Mouse (Mus musculus) gastrocnemius, postnatal 14 days (tissue): ENCODE data around the gene Tle1. TPM values are rescaled to one million over a fixed set of nuclear protein-coding genes. Genes with fewer than 3 reads are reported as not detected.
A peak's percentile ranks its signal among the peaks of the same experiment; 100 is the strongest.

ENCODE experiments used
- DNase-seq: peaks from one replicate; pipeline ENCODE4 v3.0.0; 2021; ENCODE audit warnings: mixed read lengths
- intact Hi-C: fragments of 180-260 bp; cut with DNase I; formaldehyde crosslinking; loops from one replicate; pipeline ENCODE4 v1.15.1; 2025; ENCODE audit warnings: low total_unique reads
- long read RNA-seq, 2 experiments: library from polyadenylated mRNA; stranded (forward); transcript quantifications; one replicate each; pipeline ENCODE4 v2.0.0; 2021
- total RNA-seq, 2 experiments: library from RNA; stranded (reverse); gene quantifications; 2 replicates each; pipeline ENCODE4 v1.2.3; 2021

Gene Tle1
- 10 to 100 TPM; 17.7 to 25.1 TPM for total RNA-seq
- long read RNA-seq, experiment 1, transcript Tle1-205 (7 exons, 2,067 nt): major isoform, 24 of 40 reads
- long read RNA-seq, experiment 1, partial matches to known transcripts: 4 of 40 reads
- long read RNA-seq, experiment 1, other reads (novel, unspliced or antisense): 12 of 40 reads
- long read RNA-seq, experiment 2, transcript Tle1-205 (7 exons, 2,067 nt): major isoform, 21 of 44 reads
- long read RNA-seq, experiment 2, partial matches to known transcripts: 6 of 44 reads
- long read RNA-seq, experiment 2, other reads (novel, unspliced or antisense): 17 of 44 reads

DNA sequence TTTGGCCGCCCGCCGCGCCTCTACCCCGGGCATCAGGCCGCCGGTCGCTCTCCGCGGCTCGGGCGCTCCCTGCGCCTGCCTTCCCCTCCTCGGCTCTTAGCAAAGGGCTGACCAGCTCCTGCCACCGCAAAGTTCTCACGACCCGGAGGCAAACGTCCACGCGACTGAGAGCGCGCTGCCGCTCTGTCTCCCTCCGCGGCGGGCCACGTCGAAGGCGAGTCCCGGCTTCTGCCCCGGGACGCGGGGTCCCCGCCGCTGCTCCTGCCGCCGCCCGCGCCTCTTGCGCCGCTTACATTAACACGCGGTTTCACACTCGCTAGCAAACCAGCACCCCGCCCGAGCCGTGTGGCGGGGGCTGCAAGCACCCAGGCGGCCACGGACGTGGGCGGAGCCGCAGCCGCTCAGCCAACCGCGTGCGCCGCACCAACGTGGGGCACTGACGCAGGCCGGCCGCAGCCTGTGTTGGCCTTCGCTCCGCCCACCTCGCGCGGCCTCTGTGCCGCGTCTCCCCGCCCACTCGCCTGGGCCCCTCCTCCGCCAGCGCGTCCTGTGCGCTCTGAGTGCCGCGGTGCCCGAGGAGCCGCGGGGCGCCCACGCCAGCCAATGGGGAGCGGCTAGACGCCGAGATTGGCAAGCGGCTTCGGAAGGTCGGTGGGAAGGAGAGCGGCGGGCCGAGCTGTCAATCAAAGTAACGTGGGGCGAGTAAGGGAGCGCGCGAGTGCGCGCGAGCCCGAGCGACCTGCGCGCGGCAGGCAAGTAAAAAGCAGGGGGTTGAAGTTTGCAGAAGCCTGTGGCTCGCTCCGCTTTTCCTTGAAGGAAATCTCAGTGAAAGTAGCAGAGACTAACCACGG lies at the start of gene Tle1:
Gene Tle1, minus strand, starts transcription at position 361 of the 851 bp plus-strand sequence.
- peak; percentile 100 for DNase-seq
- intact Hi-C loops: no loop called here

DNA sequence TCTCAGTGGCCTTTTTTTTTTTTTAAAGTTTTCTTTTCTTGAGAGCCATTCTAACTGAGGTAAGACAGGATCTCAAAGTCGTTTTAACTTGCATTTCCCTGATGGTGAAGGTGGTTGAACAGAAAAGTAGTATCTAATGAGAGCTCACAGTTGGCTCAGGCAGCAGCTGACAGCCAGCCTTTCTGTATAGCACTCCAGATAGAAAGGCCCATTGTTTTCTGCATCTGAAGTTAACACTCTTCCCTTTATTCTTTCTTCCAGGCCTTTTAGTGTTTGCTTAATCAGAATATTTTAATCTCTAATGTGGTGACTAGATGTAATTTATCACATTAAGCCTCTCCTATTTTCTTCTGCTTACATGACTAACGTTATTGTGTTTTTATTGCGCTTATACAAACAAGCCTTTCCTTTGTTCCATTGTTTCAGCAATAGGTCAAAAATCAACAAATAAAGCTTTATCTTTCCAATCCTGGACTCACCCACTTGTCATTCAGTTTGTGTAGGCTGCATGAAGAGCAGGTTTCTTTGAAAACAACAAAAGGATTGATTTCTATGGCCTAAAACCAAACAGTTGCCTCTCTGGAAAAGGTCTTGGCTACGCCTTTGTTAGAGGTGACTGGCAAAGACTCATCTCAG lies 33.0 kb upstream of the Tle1 start:
- no peak for DNase-seq
- intact Hi-C loops: no loop called here

DNA sequence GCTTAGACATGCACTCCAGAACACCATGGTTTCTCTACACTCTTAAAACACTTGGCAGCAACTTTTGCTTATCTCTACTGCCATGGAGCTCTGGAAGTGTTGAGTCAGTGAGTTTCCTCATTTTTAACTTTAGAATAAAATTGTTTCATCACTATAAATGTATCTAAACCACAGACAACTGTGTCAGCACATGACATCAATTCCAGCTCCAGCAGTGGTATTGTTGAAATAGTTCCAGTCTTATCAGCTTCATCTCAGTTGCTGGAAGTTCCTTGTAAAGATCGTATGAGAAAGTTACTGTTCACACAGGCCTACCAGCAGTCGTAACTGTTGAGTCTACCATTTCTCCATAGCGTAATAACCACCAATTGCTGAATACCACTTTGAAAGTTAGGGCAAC lies 31.5 kb upstream of the Tle1 start:
- intact Hi-C loops: no loop called here
- DNase-seq: no peak

DNA sequence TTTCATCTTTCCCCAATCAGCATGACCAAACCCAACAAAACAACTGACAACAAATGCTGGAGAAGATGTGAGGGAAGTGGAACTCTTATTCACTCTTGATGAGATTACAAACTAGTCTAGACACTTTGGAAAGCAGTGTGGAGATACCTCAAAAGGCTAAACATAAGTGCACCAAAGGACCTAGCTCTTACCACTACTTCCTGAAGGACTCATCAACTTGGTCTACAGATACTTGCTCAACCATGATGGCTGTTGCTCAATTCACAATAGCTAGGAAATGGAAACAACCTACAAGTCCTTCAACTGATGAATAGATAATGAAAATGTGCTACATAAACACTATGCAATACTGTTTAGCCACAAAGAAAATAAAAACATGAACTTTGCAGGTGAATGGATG lies 30.1 kb upstream of the Tle1 start:
- intact Hi-C loops: no loop called here
- no peak for DNase-seq

DNA sequence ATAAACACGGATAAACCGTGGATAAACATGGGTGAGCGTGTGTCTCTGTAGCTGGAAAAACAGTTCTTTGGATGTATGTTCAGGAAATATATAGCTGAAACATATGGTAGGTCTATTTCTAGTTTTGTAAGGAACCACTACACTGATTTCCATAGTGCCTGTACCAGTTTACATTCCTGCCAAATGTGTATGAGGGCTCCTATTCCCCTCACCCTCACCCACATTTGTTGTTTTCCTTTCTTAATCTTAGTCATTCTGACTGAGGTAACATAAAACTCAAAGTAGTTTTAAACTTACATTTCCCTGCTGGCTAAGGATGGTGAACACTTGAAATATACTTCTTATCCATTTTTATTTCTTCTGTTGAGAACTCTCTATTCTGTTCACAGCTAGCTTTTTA lies 20.9 kb upstream of the Tle1 start:
- intact Hi-C loops: no loop called here
- DNase-seq: no peak

GRCm38 (mm10) chr4:72204420-72205045 lies 3.8 kb upstream of the Tle1 start:
- DNase-seq: no peak
- intact Hi-C loops: no loop called here

- DNase-seq: peak; percentile 10
- intact Hi-C loops: no loop called here
Observed at GRCm38 (mm10) chr4:72201521-72201991, 837 bp upstream of the Tle1 start.

DNA sequence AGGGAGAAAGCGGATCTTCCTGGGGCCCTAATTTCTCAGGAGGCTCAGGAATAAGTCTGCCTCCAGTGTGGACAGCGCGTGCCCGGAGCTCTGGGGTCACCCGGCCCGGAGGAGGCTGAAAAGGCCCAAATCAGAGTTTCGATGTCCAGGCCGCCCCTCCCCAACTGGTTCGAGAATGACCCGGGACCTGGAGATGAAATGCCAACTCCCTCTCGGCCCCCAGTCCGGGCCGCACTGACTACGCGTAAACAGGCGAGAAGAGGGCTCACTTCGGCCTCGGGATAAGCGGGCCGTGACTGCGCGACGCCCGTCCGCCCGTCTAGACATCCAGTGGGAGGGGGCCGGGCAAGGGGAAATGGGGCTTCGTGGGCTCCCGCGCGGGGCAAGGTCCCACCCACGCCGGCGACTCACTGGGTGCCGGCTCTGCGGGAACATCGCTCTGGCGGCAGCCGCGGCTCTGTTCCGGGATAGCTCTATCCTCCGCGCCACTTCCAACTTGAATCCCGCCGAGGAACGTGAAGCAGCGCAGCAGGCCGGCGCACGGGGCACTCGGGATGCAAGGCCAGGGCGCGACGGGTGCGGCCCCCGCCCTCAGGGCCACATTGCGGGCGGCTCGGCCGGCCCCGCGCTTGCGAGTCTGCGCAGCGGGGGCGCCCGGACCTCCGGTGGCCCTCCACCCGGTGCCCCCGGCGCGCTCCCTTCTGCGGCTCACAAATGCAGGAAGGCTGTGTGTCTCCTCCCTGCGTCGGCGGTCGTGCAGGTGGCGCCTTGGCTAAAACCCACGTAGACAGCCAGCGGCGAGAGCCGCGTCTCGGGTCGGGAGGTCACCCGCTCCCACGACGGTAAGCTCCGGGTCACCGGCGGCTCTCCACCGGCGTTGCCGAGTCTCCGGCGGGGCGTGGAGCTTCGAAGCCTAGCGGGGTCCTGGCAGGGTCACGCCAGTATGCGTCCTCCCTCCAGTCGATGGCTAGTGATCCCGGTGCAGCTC lies 854 bp downstream of the Tle1 start:
- peak; percentile 56 for DNase-seq
- intact Hi-C loops: loop anchor here (10.0 kb wide), 1 partner anchor 65 kb away; no protein-coding TSS in a partner anchor

- intact Hi-C loops: loop anchor here (10.0 kb wide), 1 partner anchor 64 kb away; no protein-coding TSS in a partner anchor
- DNase-seq: peak; percentile 71
Observed at GRCm38 (mm10) chr4:72198877-72199411, 1.8 kb downstream of the Tle1 start.

DNA sequence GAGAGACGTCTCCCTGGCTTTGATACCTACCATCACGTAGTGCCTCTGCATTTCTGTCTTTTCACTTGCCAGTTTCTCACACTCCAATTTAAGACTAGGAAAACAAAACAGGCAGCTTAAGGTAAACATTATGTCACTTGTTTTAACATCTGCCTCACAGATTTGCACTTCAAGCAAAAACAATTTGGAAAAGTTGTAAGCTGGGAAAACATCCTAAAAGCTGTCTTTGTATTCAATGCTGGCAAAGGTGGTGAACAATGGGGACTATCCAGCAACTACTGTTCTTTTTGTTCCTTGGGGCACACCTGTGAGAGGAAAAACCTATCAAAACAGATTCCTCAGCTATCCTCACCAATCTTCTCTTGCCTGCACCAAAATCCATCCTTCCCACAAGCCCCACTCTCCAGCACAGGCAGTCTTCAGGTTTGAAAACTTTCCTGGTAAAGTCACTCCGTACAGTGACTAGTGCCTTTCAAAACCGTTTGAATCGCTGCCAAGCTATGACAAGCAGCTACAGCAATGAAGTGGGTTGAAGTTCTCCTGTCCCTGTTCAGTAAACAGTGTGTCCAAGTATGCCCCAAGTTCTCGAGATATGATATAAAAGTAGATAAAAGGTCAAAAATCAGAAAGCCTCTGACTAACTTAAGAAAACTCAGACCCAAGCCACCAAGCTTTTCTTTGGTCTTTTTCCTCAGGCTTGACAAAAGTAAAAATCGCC lies 2.7 kb downstream of the Tle1 start:
- peak; percentile 16 for DNase-seq
- intact Hi-C loops: loop anchor here (10.0 kb wide), 1 partner anchor 63 kb away; no protein-coding TSS in a partner anchor

GRCm38 (mm10) chr4:72195116-72195835 lies 5.4 kb downstream of the Tle1 start:
- intact Hi-C loops: loop anchor here (10.0 kb wide), 1 partner anchor 60 kb away; no protein-coding TSS in a partner anchor
- DNase-seq: no peak

DNA sequence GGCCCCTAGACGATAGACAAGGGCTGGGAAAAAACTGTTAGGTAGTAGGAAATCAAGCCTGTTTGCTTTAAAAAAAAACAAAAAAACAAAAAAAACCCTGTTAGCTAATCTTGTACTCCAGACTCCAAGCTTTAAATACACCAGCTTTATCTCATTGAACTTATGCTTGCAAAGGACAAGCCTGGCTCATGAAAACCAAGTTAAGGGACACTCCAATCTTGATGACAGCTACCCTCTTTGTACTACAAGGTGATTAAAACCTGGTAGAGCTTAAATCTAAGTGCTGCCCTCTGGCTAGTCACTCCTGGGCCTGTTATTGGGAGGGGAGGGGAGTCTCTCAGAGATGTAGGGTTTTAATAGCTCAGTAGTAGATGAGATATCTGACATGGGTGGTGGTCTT lies 7.4 kb downstream of the Tle1 start:
- intact Hi-C loops: loop anchor here (10.0 kb wide), 1 partner anchor 58 kb away; no protein-coding TSS in a partner anchor
- DNase-seq: no peak

- no peak for DNase-seq
- intact Hi-C loops: no loop called here
Observed at GRCm38 (mm10) chr4:72184476-72184875, 16.2 kb downstream of the Tle1 start.

- intact Hi-C loops: no loop called here
- DNase-seq: no peak
Observed at GRCm38 (mm10) chr4:72182343-72182988, 18.3 kb downstream of the Tle1 start.

DNA sequence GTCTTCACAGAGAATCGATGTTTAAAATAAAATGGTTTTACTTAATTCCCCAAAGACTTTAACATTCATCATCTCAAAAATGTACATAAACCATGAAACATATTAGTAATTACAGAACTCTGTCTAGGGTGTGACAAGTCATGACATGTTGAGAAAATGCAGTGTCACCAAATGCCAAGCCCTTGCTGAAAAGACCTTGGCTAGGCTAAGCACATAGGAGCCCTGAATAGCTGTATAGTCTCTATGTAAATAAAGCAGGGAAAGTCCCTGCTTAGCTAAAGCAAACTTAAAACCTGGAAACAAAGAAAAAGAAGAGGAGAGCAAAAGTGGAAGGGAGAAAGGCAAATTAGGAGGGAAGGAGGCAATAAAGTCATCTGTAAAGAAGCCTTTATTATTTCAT lies 24.8 kb downstream of the Tle1 start:
- DNase-seq: no peak
- intact Hi-C loops: no loop called here

DNA sequence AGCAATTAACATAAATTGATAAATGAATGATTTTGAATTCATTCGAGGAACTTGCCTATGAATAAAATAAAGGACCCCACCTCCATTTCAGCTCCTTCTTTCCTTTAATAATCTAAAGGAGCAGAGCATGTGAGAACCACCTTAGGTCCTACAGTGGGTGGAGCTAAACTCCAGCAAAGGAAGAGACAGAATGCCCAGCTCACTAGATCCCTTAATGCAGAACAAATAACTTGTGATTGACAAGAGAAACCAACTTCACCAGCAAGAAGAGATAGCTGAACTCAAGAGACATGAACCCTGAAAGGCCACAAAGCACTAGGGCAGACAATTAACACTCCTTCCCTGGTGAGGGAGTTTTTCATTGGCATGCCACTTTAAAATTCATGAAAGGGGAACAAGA lies 32.5 kb downstream of the Tle1 start:
- intact Hi-C loops: no loop called here

More for the DNA sequence above, 32.5 kb downstream of the Tle1 start:
- DNase-seq: no peak
